Mouse (Mus musculus) liver, postnatal 0 days (tissue): Measurements from ENCODE around the gene Hectd2.

Experiments
- CTCF ChIP-seq: sonication (generic); IDR thresholded peaks from 2 replicates; pipeline ENCODE4 v1.5.1; 2016; ENCODE audit warnings: antibody characterized with exemption, low read depth
- EP300 ChIP-seq: IDR thresholded peaks from 2 replicates; pipeline ENCODE4 v1.6.1; 2016; ENCODE audit warnings: antibody characterized with exemption, low read depth, mild to moderate bottlenecking

- no peak for TF ChIP-seq EP300
- TF ChIP-seq CTCF = no peak
Measured at GRCm38 (mm10) chr19:36582116-36582515, 27.7 kb downstream of the Hectd2 start.
